Mouse (Mus musculus): ENCODE results near the gene Immp1l. TPM values are rescaled to one million over a fixed set of nuclear protein-coding genes. Genes with fewer than 3 reads are reported as not detected.

The Immp1l gene
- total RNA-seq, 1 experiment from 2014 or later: 50.8 TPM

DNA sequence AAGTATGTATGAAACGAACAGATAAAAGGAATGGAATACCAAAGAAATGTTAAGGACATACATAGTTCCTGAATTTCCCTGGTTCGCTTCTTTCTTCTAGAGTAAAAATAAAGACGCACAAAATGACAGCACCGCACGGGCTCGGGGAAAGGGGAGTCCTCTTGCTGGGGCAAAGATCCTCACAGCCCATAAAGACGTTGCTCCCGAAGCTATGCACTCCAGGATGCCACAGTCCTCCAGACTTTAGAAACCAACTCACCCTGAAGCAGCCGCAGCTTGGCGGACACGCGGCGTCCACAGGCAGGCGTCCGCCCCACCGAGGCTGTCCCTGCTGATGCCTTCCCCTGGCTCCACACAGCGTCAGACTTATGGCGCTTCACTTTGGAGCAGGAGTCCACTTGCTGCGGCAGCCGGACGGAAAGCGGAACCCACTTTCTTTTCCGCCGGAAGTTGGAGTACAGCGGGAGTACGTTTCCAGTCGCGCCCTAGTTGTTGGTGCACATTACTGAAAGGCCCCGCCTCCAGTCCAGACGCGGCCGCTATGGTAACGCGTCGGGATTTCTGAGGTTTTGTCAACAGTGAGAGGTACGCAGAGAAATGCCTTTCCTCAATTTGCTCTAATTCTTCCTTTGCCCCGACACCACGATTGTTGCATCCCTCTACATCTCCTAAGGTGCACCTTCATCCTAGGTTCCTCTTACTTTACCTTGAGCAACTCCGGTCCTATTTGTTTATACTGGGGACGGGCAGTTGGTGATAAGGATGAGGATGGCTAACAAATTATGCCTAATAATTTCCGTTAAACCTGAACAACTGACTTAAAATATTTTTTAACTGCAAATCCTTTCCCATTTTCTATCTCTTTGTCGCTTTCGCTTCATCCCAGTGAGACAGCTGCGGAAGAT is 98.6 kb downstream of the Immp1l start, which contains the start of gene Dnajc24:
Gene Dnajc24 (minus strand): TSS at position 715 of the 905 bp plus-strand sequence.
- ATAC-seq (replicated peaks; ENCODE audit: low read depth, poor library complexity, severe bottlenecking): peak; percentile 100

DNA sequence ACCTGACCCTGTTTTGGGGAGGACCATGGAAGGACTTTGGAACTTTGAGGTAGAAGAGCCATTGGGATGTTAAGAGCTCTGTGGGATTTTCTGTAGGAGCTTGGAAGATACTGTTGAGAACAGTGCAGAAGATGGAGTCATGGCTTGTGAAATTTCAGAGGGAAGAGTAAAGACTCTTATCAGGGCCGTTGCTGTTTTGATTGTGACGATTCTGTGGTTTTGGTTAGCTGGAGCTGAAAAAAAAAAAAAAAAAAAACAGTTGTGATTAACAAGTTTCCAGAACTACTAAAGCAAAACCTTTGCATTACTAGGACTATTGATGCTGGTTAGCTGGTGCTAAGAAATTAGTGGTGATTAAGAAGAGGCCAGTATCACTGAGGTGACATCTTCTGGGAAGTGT is 104.0 kb downstream of the Immp1l start:
- ATAC-seq (replicated peaks; ENCODE audit: low read depth, poor library complexity, severe bottlenecking): no peak

Other genes with a start within 250 kb of the Immp1l start
- not detected in 2 replicates for gene Pax6, start 235.7 kb upstream of the Immp1l start, total RNA-seq (2017)
- 14.9 and 21.5 TPM in 2 replicates for gene Elp4, start 74 bp upstream of the Immp1l start, total RNA-seq (2017)
- gene Dnajc24, start 98.9 kb downstream of the Immp1l start, total RNA-seq (2017): 20.7 and 25.6 TPM in 2 replicates

Measured in common myeloid progenitor, adult 5-6 weeks (primary cell).